Mouse (Mus musculus): Measurements from ENCODE around the gene Chd5. TPM values are rescaled to one million over a fixed set of nuclear protein-coding genes. Genes with fewer than 3 reads are reported as not detected.
A peak's percentile ranks its signal among the peaks of the same experiment; 100 is the strongest.

Gene Chd5
- polyA plus RNA-seq, 1 experiment, result 67.5 TPM

- no peak overlapping the region for H3K27ac ChIP-seq (ENCODE audit: insufficient read depth, low read length)
- H3K4me1 ChIP-seq (ENCODE audit: control insufficient read depth, insufficient read depth, low read length), result peaks cover 4% of the 10 kb centered on the region; the same call in 1 of the 2 replicates
- no peak for TF ChIP-seq POLR2A (IDR thresholded peaks at IDR 0.05; ENCODE audit: extremely low read depth, insufficient read depth, low read length)
- peak; percentile 29 for TF ChIP-seq CTCF (IDR thresholded peaks at IDR 0.05; ENCODE audit: extremely low read depth, insufficient read depth, low read length)
- H3K4me3 ChIP-seq (ENCODE audit: insufficient read depth, low read length), result no peak overlapping the region
Observed at GRCm38 (mm10) chr4:152328691-152329090, 9.8 kb upstream of the Chd5 start.

- Histone ChIP-seq H3K4me3 (ENCODE audit: insufficient read depth, low read length) (no peak overlapping the region), H3K27ac (ENCODE audit: insufficient read depth, low read length) (no peak overlapping the region), H3K4me1 (ENCODE audit: control insufficient read depth, insufficient read depth, low read length) (no peaks in the 10 kb centered on the region)
- no peak for TF ChIP-seq POLR2A (IDR thresholded peaks at IDR 0.05; ENCODE audit: extremely low read depth, insufficient read depth, low read length)
- peak; percentile 100 for TF ChIP-seq CTCF (IDR thresholded peaks at IDR 0.05; ENCODE audit: extremely low read depth, insufficient read depth, low read length)
Observed at GRCm38 (mm10) chr4:152332952-152333351, 5.5 kb upstream of the Chd5 start.

- Histone ChIP-seq H3K4me3 (ENCODE audit: insufficient read depth, low read length) (no peak overlapping the region), H3K27ac (ENCODE audit: insufficient read depth, low read length) (no peak overlapping the region), H3K4me1 (ENCODE audit: control insufficient read depth, insufficient read depth, low read length) (no peaks in the 10 kb centered on the region)
- TF ChIP-seq POLR2A (IDR thresholded peaks at IDR 0.05; ENCODE audit: extremely low read depth, insufficient read depth, low read length) (no peak), CTCF (IDR thresholded peaks at IDR 0.05; ENCODE audit: extremely low read depth, insufficient read depth, low read length) (no peak)
Observed at GRCm38 (mm10) chr4:152333587-152333986, 4.9 kb upstream of the Chd5 start.

GRCm38 (mm10) chr4:152337772-152338171, 679 bp upstream of the Chd5 start:
- H3K27ac ChIP-seq (ENCODE audit: insufficient read depth, low read length), result no peak overlapping the region
- peaks cover 9% of the 10 kb centered on the region; the same call in 1 of the 2 replicates for H3K4me1 ChIP-seq (ENCODE audit: control insufficient read depth, insufficient read depth, low read length)
- H3K4me3 ChIP-seq (ENCODE audit: insufficient read depth, low read length), result no peak overlapping the region
- no peak for TF ChIP-seq POLR2A (IDR thresholded peaks at IDR 0.05; ENCODE audit: extremely low read depth, insufficient read depth, low read length)
- TF ChIP-seq CTCF (IDR thresholded peaks at IDR 0.05; ENCODE audit: extremely low read depth, insufficient read depth, low read length), result no peak

- H3K4me1 ChIP-seq (ENCODE audit: control insufficient read depth, insufficient read depth, low read length), result peaks cover 11% of the 10 kb centered on the region
- peak overlapping the region; percentile 80 for H3K27ac ChIP-seq (ENCODE audit: insufficient read depth, low read length)
- H3K4me3 ChIP-seq (ENCODE audit: insufficient read depth, low read length), result peak overlapping the region; percentile 84
- TF ChIP-seq CTCF (IDR thresholded peaks at IDR 0.05; ENCODE audit: extremely low read depth, insufficient read depth, low read length), result no peak
Observed at GRCm38 (mm10) chr4:152339293-152339790, 891 bp downstream of the Chd5 start.

GRCm38 (mm10) chr4:152340584-152341284, 2.3 kb downstream of the Chd5 start:
- H3K4me1 ChIP-seq (ENCODE audit: control insufficient read depth, insufficient read depth, low read length), result peaks cover 19% of the 10 kb centered on the region
- H3K4me3 ChIP-seq (ENCODE audit: insufficient read depth, low read length), result peak overlapping the region; percentile 84; the same call in 1 of the 2 replicates
- no peak overlapping the region for H3K27ac ChIP-seq (ENCODE audit: insufficient read depth, low read length)
- no peak for TF ChIP-seq CTCF (IDR thresholded peaks at IDR 0.05; ENCODE audit: extremely low read depth, insufficient read depth, low read length)
- TF ChIP-seq POLR2A (IDR thresholded peaks at IDR 0.05; ENCODE audit: extremely low read depth, insufficient read depth, low read length), result no peak

- no peak overlapping the region for H3K27ac ChIP-seq (ENCODE audit: insufficient read depth, low read length)
- TF ChIP-seq POLR2A (IDR thresholded peaks at IDR 0.05; ENCODE audit: extremely low read depth, insufficient read depth, low read length) (no peak), CTCF (IDR thresholded peaks at IDR 0.05; ENCODE audit: extremely low read depth, insufficient read depth, low read length) (peak; percentile 72)
- peaks cover 22% of the 10 kb centered on the region for H3K4me1 ChIP-seq (ENCODE audit: control insufficient read depth, insufficient read depth, low read length)
- H3K4me3 ChIP-seq (ENCODE audit: insufficient read depth, low read length), result no peak overlapping the region
Observed at GRCm38 (mm10) chr4:152343296-152343695, 4.8 kb downstream of the Chd5 start.

- peaks cover 32% of the 10 kb centered on the region for H3K4me1 ChIP-seq (ENCODE audit: control insufficient read depth, insufficient read depth, low read length)
- H3K4me3 ChIP-seq (ENCODE audit: insufficient read depth, low read length), result peak overlapping the region; percentile 4; the same call in 1 of the 2 replicates
- TF ChIP-seq POLR2A (IDR thresholded peaks at IDR 0.05; ENCODE audit: extremely low read depth, insufficient read depth, low read length) (no peak), CTCF (IDR thresholded peaks at IDR 0.05; ENCODE audit: extremely low read depth, insufficient read depth, low read length) (no peak)
- peak overlapping the region; percentile 45 for H3K27ac ChIP-seq (ENCODE audit: insufficient read depth, low read length)
Observed at GRCm38 (mm10) chr4:152344651-152345050, 6.2 kb downstream of the Chd5 start.

GRCm38 (mm10) chr4:152345120-152345889, 6.9 kb downstream of the Chd5 start:
- Histone ChIP-seq H3K27ac (ENCODE audit: insufficient read depth, low read length) (peak overlapping the region; percentile 45), H3K4me1 (ENCODE audit: control insufficient read depth, insufficient read depth, low read length) (peaks cover 30% of the 10 kb centered on the region)
- no peak for TF ChIP-seq POLR2A (IDR thresholded peaks at IDR 0.05; ENCODE audit: extremely low read depth, insufficient read depth, low read length)

More at GRCm38 (mm10) chr4:152345120-152345889, 6.9 kb downstream of the Chd5 start:
- H3K4me3 ChIP-seq (ENCODE audit: insufficient read depth, low read length), result peak overlapping the region; percentile 4; the same call in 1 of the 2 replicates
